Mouse (Mus musculus): ENCODE measurements around the gene Chordc1. TPM values are rescaled to one million over a fixed set of nuclear protein-coding genes. Genes with fewer than 3 reads are reported as not detected.
"Not testable (repeated sequence)": the region's sequence is repeated elsewhere in the genome, so short reads cannot be mapped to it uniquely, and the experiment has no call there.

The Chordc1 gene
- polyA plus RNA-seq (2014; fragmentation: Nextera tagmentation; extraction: Ambion mirVana), result 95.0 and 116 TPM in 2 replicates

DNA sequence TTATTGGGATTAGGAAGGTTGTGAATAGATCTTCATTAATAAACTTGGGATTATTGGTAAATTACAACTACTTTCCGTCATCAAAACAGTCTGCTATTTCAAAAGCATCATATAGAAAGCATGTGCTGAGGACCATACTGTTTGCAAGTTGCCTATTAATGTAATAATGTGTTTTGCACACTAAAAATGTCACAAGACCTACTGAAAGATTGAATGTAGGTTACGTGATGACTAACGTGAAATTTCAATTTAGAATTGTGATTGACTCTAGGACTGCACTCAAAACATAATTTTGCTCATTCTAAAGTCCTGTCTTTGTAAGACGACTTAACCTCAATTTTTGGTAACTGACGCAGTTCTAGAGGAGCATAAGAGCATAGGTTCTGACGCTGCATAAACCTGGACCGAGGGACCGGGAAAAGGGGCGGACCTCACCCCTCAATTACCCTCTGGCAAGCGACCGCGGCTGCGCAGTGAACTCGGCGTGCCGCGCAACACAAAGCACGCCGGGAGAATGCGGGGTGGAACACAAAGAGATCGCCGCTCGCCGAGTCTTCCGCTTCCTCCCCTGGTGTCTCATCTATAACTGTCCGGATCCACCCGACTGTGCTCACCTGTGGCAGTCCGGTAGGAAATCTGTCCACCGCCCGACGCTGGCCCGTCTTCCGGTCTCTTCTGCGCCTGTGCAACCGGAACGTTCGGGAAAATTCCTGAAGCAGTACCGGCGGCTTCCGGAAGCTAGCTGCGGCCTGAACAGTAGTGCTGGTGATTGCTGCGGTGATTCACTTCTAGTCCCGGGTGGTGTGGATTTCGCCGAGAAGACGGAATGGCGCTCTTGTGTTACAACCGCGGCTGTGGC is at the start of gene Chordc1:
Chordc1 (plus strand) TSS at position 555 of the 859 bp plus-strand sequence.
- H3K4me3 ChIP-seq (ENCODE audit: low read depth, low read length), result peak within 1 kb of the TSS; percentile 85
- H3K9ac ChIP-seq (ENCODE audit: low read length), result peak within 1 kb of the TSS; percentile 97
- H3K27ac ChIP-seq (ENCODE audit: low read depth, low read length), result peak within 1 kb of the TSS; percentile 71
- DNase-seq (ENCODE audit: low spot score) (peak; percentile 98), ATAC-seq (peak; percentile 99)
- H3K27me3 ChIP-seq (replicated peaks; ENCODE audit: control insufficient read depth, insufficient read depth, low read length), result no peaks in the 10 kb centered on the region
- WGBS, result 4% methylated on average over 49 of the region's 49 CpGs
- H3K4me2 ChIP-seq (ENCODE audit: low read length), result peak within 1 kb of the TSS; percentile 86
- peaks cover 6% of the 10 kb centered on the region for H3K4me1 ChIP-seq (ENCODE audit: control insufficient read depth, insufficient read depth, low read length)
- no peaks in the 10 kb centered on the region for H3K9me3 ChIP-seq (replicated peaks; ENCODE audit: control insufficient read depth, low read length)
- H3K36me3 ChIP-seq (ENCODE audit: control insufficient read depth, insufficient read depth, low read length), result 0 out of 2 replicates have a peak, but pooled peaks cover 3% of the 10 kb centered on the region

GRCm38 (mm10) chr9:18275901-18276300 is 16.0 kb upstream of the Chordc1 start:
- Histone ChIP-seq H3K4me3 (ENCODE audit: low read depth, low read length) (no peak overlapping the region), H3K27ac (ENCODE audit: low read depth, low read length) (no peak overlapping the region), H3K27me3 (replicated peaks; ENCODE audit: control insufficient read depth, insufficient read depth, low read length) (no peaks in the 10 kb centered on the region), H3K4me2 (ENCODE audit: low read length) (no peak overlapping the region), H3K4me1 (ENCODE audit: control insufficient read depth, insufficient read depth, low read length) (no peaks in the 10 kb centered on the region), H3K9ac (ENCODE audit: low read length) (no peak overlapping the region), H3K36me3 (ENCODE audit: control insufficient read depth, insufficient read depth, low read length) (no peaks in the 10 kb centered on the region), H3K9me3 (replicated peaks; ENCODE audit: control insufficient read depth, low read length) (no peaks in the 10 kb centered on the region)
- 85% methylated on average over 1 of the region's 1 CpGs for WGBS
- no peak for DNase-seq (ENCODE audit: low spot score)
- ATAC-seq, result no peak

GRCm38 (mm10) chr9:18276844-18277243 is 15.1 kb upstream of the Chordc1 start:
- WGBS, result 66% methylated on average over 2 of the region's 2 CpGs
- Histone ChIP-seq H3K4me1 (ENCODE audit: control insufficient read depth, insufficient read depth, low read length) (no peaks in the 10 kb centered on the region), H3K27me3 (replicated peaks; ENCODE audit: control insufficient read depth, insufficient read depth, low read length) (no peaks in the 10 kb centered on the region), H3K9ac (ENCODE audit: low read length) (no peak overlapping the region), H3K36me3 (ENCODE audit: control insufficient read depth, insufficient read depth, low read length) (no peaks in the 10 kb centered on the region), H3K4me2 (ENCODE audit: low read length) (no peak overlapping the region), H3K27ac (ENCODE audit: low read depth, low read length) (no peak overlapping the region), H3K4me3 (ENCODE audit: low read depth, low read length) (no peak overlapping the region), H3K9me3 (replicated peaks; ENCODE audit: control insufficient read depth, low read length) (no peaks in the 10 kb centered on the region)
- ATAC-seq (no peak), DNase-seq (ENCODE audit: low spot score) (no peak)

GRCm38 (mm10) chr9:18277497-18277896 is 14.4 kb upstream of the Chordc1 start:
- Histone ChIP-seq H3K27me3 (replicated peaks; ENCODE audit: control insufficient read depth, insufficient read depth, low read length) (no peaks in the 10 kb centered on the region), H3K4me2 (ENCODE audit: low read length) (no peak overlapping the region), H3K4me1 (ENCODE audit: control insufficient read depth, insufficient read depth, low read length) (no peaks in the 10 kb centered on the region), H3K36me3 (ENCODE audit: control insufficient read depth, insufficient read depth, low read length) (no peaks in the 10 kb centered on the region), H3K9ac (ENCODE audit: low read length) (no peak overlapping the region), H3K4me3 (ENCODE audit: low read depth, low read length) (no peak overlapping the region), H3K9me3 (replicated peaks; ENCODE audit: control insufficient read depth, low read length) (no peaks in the 10 kb centered on the region), H3K27ac (ENCODE audit: low read depth, low read length) (no peak overlapping the region)
- DNase-seq (ENCODE audit: low spot score) (peak; percentile 73), ATAC-seq (peak; percentile 67; the same call in 1 of the 2 replicates)
- 67% methylated on average over 1 of the region's 1 CpGs for WGBS

DNA sequence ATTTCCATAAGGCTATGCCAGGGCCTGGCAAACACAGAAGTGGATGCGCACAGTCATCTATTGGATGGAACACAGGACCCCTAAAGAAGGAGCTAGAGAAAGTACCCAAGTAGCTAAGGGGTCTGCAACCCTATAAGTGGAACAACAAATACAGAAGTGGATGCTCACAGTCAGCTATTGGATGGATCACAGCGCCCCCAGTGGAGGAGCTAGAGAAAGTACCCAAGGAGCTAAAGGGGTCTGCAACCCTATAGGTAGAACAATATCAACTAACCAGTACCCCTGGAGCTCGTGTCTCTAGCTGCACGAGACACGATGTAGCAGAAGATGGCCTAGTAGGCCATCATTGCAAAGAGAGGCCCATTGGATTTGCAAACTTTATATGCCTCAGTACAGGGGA is 13.2 kb upstream of the Chordc1 start:
- H3K9me3 ChIP-seq (replicated peaks; ENCODE audit: control insufficient read depth, low read length); H3K4me3 ChIP-seq (ENCODE audit: low read depth, low read length); DNase-seq (ENCODE audit: low spot score); ATAC-seq; H3K9ac ChIP-seq (ENCODE audit: low read length); H3K4me2 ChIP-seq (ENCODE audit: low read length); H3K36me3 ChIP-seq (ENCODE audit: control insufficient read depth, insufficient read depth, low read length); H3K4me1 ChIP-seq (ENCODE audit: control insufficient read depth, insufficient read depth, low read length); H3K27ac ChIP-seq (ENCODE audit: low read depth, low read length); H3K27me3 ChIP-seq (replicated peaks; ENCODE audit: control insufficient read depth, insufficient read depth, low read length): not testable (repeated sequence)
- 36% methylated on average over 5 of the region's 5 CpGs for WGBS

DNA sequence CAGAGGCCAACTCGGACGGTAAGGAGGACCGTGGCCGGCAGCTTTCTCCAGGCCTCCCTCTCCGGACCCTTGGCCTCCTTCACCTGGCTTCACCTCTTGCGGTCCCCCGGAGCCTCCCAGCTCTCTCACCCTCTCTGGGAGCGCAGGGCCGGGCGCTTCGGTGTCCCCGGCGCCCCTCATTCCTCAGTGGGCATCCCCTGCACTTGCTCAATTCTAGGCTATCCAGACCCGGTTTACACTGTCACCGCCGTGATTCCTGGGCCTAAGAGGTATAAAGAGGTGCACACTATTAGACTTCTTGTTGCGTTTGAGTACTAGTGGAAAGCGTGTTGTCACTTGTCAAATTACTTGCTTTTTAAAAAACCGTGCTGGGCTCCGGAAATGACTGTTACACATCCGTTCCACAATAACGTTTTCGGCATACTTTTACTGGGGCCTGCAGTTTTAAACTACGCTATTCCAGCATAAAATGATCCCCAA is 558 bp downstream of the Chordc1 start:
- Histone ChIP-seq H3K27ac (ENCODE audit: low read depth, low read length) (peak overlapping the region; percentile 71), H3K36me3 (ENCODE audit: control insufficient read depth, insufficient read depth, low read length) (peaks cover 7% of the 10 kb centered on the region), H3K4me1 (ENCODE audit: control insufficient read depth, insufficient read depth, low read length) (peaks cover 6% of the 10 kb centered on the region), H3K27me3 (replicated peaks; ENCODE audit: control insufficient read depth, insufficient read depth, low read length) (no peaks in the 10 kb centered on the region), H3K9ac (ENCODE audit: low read length) (peak overlapping the region; percentile 97), H3K4me3 (ENCODE audit: low read depth, low read length) (peak overlapping the region; percentile 85), H3K4me2 (ENCODE audit: low read length) (peak overlapping the region; percentile 86), H3K9me3 (replicated peaks; ENCODE audit: control insufficient read depth, low read length) (no peaks in the 10 kb centered on the region)
- peak; percentile 13 for DNase-seq (ENCODE audit: low spot score)
- peak; percentile 62 for ATAC-seq
- 2% methylated on average over 24 of the region's 24 CpGs for WGBS

- H3K4me3 ChIP-seq (ENCODE audit: low read depth, low read length), result peak overlapping the region; percentile 85
- peak overlapping the region; percentile 86 for H3K4me2 ChIP-seq (ENCODE audit: low read length)
- WGBS, result 48% methylated on average over 6 of the region's 6 CpGs
These were observed 1.3 kb downstream of the Chordc1 start for GRCm38 (mm10) chr9:18293026-18293781.

GRCm38 (mm10) chr9:18298301-18298700 is 6.4 kb downstream of the Chordc1 start:
- Histone ChIP-seq H3K4me1 (ENCODE audit: control insufficient read depth, insufficient read depth, low read length) (peaks cover 2% of the 10 kb centered on the region), H3K4me3 (ENCODE audit: low read depth, low read length) (no peak overlapping the region), H3K4me2 (ENCODE audit: low read length) (no peak overlapping the region), H3K9me3 (replicated peaks; ENCODE audit: control insufficient read depth, low read length) (no peaks in the 10 kb centered on the region), H3K27me3 (replicated peaks; ENCODE audit: control insufficient read depth, insufficient read depth, low read length) (no peaks in the 10 kb centered on the region), H3K27ac (ENCODE audit: low read depth, low read length) (no peak overlapping the region), H3K9ac (ENCODE audit: low read length) (no peak overlapping the region), H3K36me3 (ENCODE audit: control insufficient read depth, insufficient read depth, low read length) (peaks cover 57% of the 10 kb centered on the region)
- ATAC-seq (no peak), DNase-seq (ENCODE audit: low spot score) (no peak)
- 88% methylated on average over 6 of the region's 6 CpGs for WGBS

More at GRCm38 (mm10) chr9:18293026-18293781, 1.3 kb downstream of the Chordc1 start:
- DNase-seq (ENCODE audit: low spot score), result no peak
- Histone ChIP-seq H3K9ac (ENCODE audit: low read length) (peak overlapping the region; percentile 97), H3K27me3 (replicated peaks; ENCODE audit: control insufficient read depth, insufficient read depth, low read length) (no peaks in the 10 kb centered on the region), H3K27ac (ENCODE audit: low read depth, low read length) (no peak overlapping the region), H3K36me3 (ENCODE audit: control insufficient read depth, insufficient read depth, low read length) (peaks cover 12% of the 10 kb centered on the region), H3K4me1 (ENCODE audit: control insufficient read depth, insufficient read depth, low read length) (peaks cover 6% of the 10 kb centered on the region), H3K9me3 (replicated peaks; ENCODE audit: control insufficient read depth, low read length) (no peaks in the 10 kb centered on the region)
- ATAC-seq, result no peak

All from forebrain, embryonic 14.5 days (tissue).